ENCODE assay signal across 7 mouse cellular contexts in the genomic region with DNA sequence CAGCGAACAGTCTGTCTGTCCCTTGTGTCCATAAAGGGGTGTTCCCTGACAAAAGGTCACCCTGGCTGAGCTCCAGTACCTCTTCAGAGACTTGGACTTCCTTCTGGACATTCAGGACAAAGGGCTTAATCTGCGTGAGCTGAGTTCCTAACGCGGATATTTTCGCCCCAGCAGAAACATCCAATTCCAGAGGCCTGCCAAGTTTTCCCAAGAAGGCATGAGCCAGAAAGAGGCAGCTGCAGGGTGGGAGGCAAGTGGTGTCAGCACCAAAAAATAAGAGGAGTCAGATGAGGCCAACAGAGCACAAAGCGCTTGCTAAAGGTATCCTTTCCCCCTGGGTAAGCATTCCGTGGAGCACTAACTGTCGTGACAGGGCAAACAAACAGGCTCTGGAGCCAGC.
DNase-seq lines count a peak whose midpoint lies in the region; ATAC-seq and TF ChIP-seq lines count a peak whose summit lies in the region.

No protein-coding gene starts in this region.

- peaks cover 23% of the 10 kb centered on the region for H3K4me1 ChIP-seq in forebrain, embryonic 13.5 days
- peaks cover 34 to 42% of the 10 kb centered on the region in 2 experiments for H3K4me1 ChIP-seq in heart, embryonic 14.5 days (ENCODE audit: control insufficient read depth in 2 of 2, insufficient read depth in 2 of 2, low read length in 2 of 2)
- peaks cover 17% of the 10 kb centered on the region for H3K4me1 ChIP-seq in lung, embryonic 14.5 days (ENCODE audit: insufficient read depth)

- peak overlapping the region; percentile 3; the same call in 1 of the 2 replicates for H3K27ac ChIP-seq in forebrain, embryonic 13.5 days
- H3K27ac ChIP-seq in heart, embryonic 14.5 days (replicated peaks in 1 of 2; ENCODE audit: control insufficient read depth in 1 of 2, insufficient read depth in 1 of 2, low read depth in 2 of 2, low read length in 2 of 2): peak overlapping the region; percentile 15 to 74
- H3K27ac ChIP-seq in lung, embryonic 14.5 days (ENCODE audit: low read depth): peak overlapping the region; percentile 76

- no peak overlapping the region for H3K4me3 ChIP-seq in forebrain, embryonic 13.5 days
- H3K4me3 ChIP-seq in heart, embryonic 14.5 days (ENCODE audit: control insufficient read depth in 1 of 2, insufficient read depth in 1 of 2, low read depth in 1 of 2, low read length in 2 of 2): no peak overlapping the region
- no peak overlapping the region for H3K4me3 ChIP-seq in lung, embryonic 14.5 days (ENCODE audit: low read depth, low read length)

- DNase-seq in cerebellum, adult 11-12 months: peak; percentile 51
- peak; percentile 95 to 96 for DNase-seq in kidney, postnatal 25 days
- DNase-seq in lung, embryonic 14.5 days: peak; percentile 85
- DNase-seq in right cerebral cortex, postnatal 14 days: peak; percentile 49

- ATAC-seq in forebrain, embryonic 13.5 days: no peak
- peak; percentile 45 for ATAC-seq in heart, embryonic 14.5 days (ENCODE audit: insufficient number of reproducible peaks, insufficient read depth, low FRiP score, low read depth)
- ATAC-seq in lung, embryonic 14.5 days (ENCODE audit: insufficient read depth): peak; percentile 39
- no peak for ATAC-seq in erythroid progenitor cell, adult 5-6 weeks (replicated peaks; ENCODE audit: low FRiP score, poor library complexity, severe bottlenecking)

- peak overlapping the region; percentile 22 for H3K9ac ChIP-seq in forebrain, embryonic 13.5 days
- H3K9ac ChIP-seq in heart, embryonic 14.5 days (ENCODE audit: low read length): peak overlapping the region; percentile 22; the same call in 1 of the 2 replicates
- H3K9ac ChIP-seq in lung, embryonic 14.5 days: no peak overlapping the region

- no peak overlapping the region for H3K4me2 ChIP-seq in forebrain, embryonic 13.5 days
- peak overlapping the region; percentile 6; the same call in 1 of the 2 replicates for H3K4me2 ChIP-seq in heart, embryonic 14.5 days (ENCODE audit: low read length)
- H3K4me2 ChIP-seq in lung, embryonic 14.5 days: 0 out of 2 replicates have a peak overlapping the region, but pooled peaks have one; percentile 11

- H3K27me3 ChIP-seq in forebrain, embryonic 13.5 days: no peaks in the 10 kb centered on the region
- H3K27me3 ChIP-seq in heart, embryonic 14.5 days (ENCODE audit: control insufficient read depth, insufficient read depth, low read length): no peaks in the 10 kb centered on the region
- no peaks in the 10 kb centered on the region for H3K27me3 ChIP-seq in lung, embryonic 14.5 days (ENCODE audit: insufficient read depth, low read length)

- TF ChIP-seq CTCF in lung, embryonic 14.5 days (IDR thresholded peaks at IDR 0.05; ENCODE audit: low read depth): no peak

- WGBS in forebrain, embryonic 13.5 days: 15% methylated on average over 8 of the region's 8 CpGs
- 12% methylated on average over 8 of the region's 8 CpGs for WGBS in heart, embryonic 14.5 days
- WGBS in lung, embryonic 14.5 days: 12% methylated on average over 8 of the region's 8 CpGs

- H3K36me3 ChIP-seq in forebrain, embryonic 13.5 days (ENCODE audit: poor library complexity, severe bottlenecking): no peaks in the 10 kb centered on the region
- no peaks in the 10 kb centered on the region for H3K36me3 ChIP-seq in heart, embryonic 14.5 days (ENCODE audit: control insufficient read depth, insufficient read depth, low read length)
- no peaks in the 10 kb centered on the region for H3K36me3 ChIP-seq in lung, embryonic 14.5 days (ENCODE audit: insufficient read depth)

- H3K9me3 ChIP-seq in forebrain, embryonic 13.5 days (replicated peaks): no peaks in the 10 kb centered on the region
- no peaks in the 10 kb centered on the region for H3K9me3 ChIP-seq in heart, embryonic 14.5 days (ENCODE audit: control insufficient read depth, low read length)
- no peaks in the 10 kb centered on the region for H3K9me3 ChIP-seq in lung, embryonic 14.5 days (ENCODE audit: low read depth, low read length)

Comparison
In these comparisons a context has a peak if more than half of its experiments do, and no peak if none do; other contexts are left out.
1. ATAC-seq: peak in heart, embryonic 14.5 days (single experiment) and lung, embryonic 14.5 days (single experiment); none in forebrain, embryonic 13.5 days (single experiment) and erythroid progenitor cell, adult 5-6 weeks (single experiment).
2. H3K27ac ChIP-seq: peak in every context shown above with its lines; median percentile 76 in lung, embryonic 14.5 days; 44 in heart, embryonic 14.5 days; 3 in forebrain, embryonic 13.5 days.
3. Peak in every context shown above with its lines, with median percentiles within 50 percentile points of each other: DNase-seq.